In genomic region chr5:24112116-24112903, GRCm38 (mm10) we compare ENCODE assay signal across 5 mouse cellular contexts.
"Had no signal": no experiment of that assay in that cellular context is flagged by ENCODE, and none has a peak within 500 bp of the region (broad histone marks: within the 10 kb centered on the region; RNA-seq: fewer than 3 reads in every experiment).

No protein-coding gene starts in this region.

- DNase-seq: kidney, adult 8-10 months; kidney, postnatal 4 days; left cerebral cortex, postnatal 4 days; lung, adult 18-20 months; thymus, postnatal 4 days had no signal
